Mouse (Mus musculus): ENCODE data around the gene Alpk3. TPM values are rescaled to one million over a fixed set of nuclear protein-coding genes. Genes with fewer than 3 reads are reported as not detected.
A peak's percentile ranks its signal among the peaks of the same experiment; 100 is the strongest.

Gene Alpk3
- total and polyA plus RNA-seq, 3 experiments, result under 0.01 to 0.03 TPM; not detected in 1

GRCm38 (mm10) chr7:81124773-81125172 is 67.4 kb downstream of the Alpk3 start:
- Histone ChIP-seq H3K79me2 (ENCODE audit: control insufficient read depth, insufficient read depth, low read length, poor library complexity) (no peaks in the 10 kb centered on the region), H3K9me3 (replicated peaks; ENCODE audit: insufficient read depth, low read length) (no peaks in the 10 kb centered on the region), H3K27me3 (ENCODE audit: control insufficient read depth in 1 of 2, insufficient read depth in 2 of 2, low read length in 2 of 2) (peaks cover 0 to 4% of the 10 kb centered on the region in 2 experiments; a peak in 3 of 4 replicates), H3K4me3 (ENCODE audit: control insufficient read depth in 1 of 2, insufficient read depth in 1 of 2, low read depth in 2 of 2, low read length in 2 of 2) (no peak overlapping the region), H3K27ac (ENCODE audit: control insufficient read depth, low read depth, low read length) (no peak overlapping the region), H3K36me3 (ENCODE audit: control insufficient read depth in 1 of 2, insufficient read depth in 2 of 2, low read length in 2 of 2) (no peaks in the 10 kb centered on the region; a peak in 1 of 4 replicates), H3K9ac (ENCODE audit: control insufficient read depth, low read depth, low read length, poor library complexity, severe bottlenecking) (no peak overlapping the region), H3K4me1 (ENCODE audit: control insufficient read depth in 1 of 2, insufficient read depth in 2 of 2, low read length in 2 of 2) (peaks cover 0 to 11% of the 10 kb centered on the region in 2 experiments; a peak in 1 of 4 replicates)
- TF ChIP-seq POLR2AphosphoS2 (IDR thresholded peaks at IDR 0.05; ENCODE audit: low read length), result no peak
- no peak for TF ChIP-seq CHD2 (IDR thresholded peaks at IDR 0.05; ENCODE audit: low read length)
- 0 out of 2 replicates have a peak, but pooled peaks have one; percentile 21 for TF ChIP-seq GATA1 (IDR thresholded peaks at IDR 0.05; ENCODE audit: low read depth, low read length)
- DNase-seq (ENCODE audit: low read depth, low spot score), result no peak

- H3K36me3 ChIP-seq (ENCODE audit: control insufficient read depth in 1 of 2, insufficient read depth in 2 of 2, low read length in 2 of 2), result no peaks in the 10 kb centered on the region; a peak in 1 of 4 replicates
- no peaks in the 10 kb centered on the region for H3K79me2 ChIP-seq (ENCODE audit: control insufficient read depth, insufficient read depth, low read length, poor library complexity)
- no peak for TF ChIP-seq SMC3 (IDR thresholded peaks at IDR 0.05; ENCODE audit: low read depth, low read length)
- TF ChIP-seq ETS1 (IDR thresholded peaks at IDR 0.05; ENCODE audit: low read depth, low read length), result no peak
- no peak for TF ChIP-seq BHLHE40 (IDR thresholded peaks at IDR 0.05; ENCODE audit: borderline replicate concordance, low read depth, low read length)
- no peak for TF ChIP-seq ZNF384 (IDR thresholded peaks at IDR 0.05; ENCODE audit: low read depth, low read length)
- no peak for TF ChIP-seq UBTF (IDR thresholded peaks at IDR 0.05; ENCODE audit: borderline replicate concordance, insufficient read depth, low read depth, low read length)
- TF ChIP-seq RAD21 (IDR thresholded peaks at IDR 0.05; ENCODE audit: low read depth, low read length), result no peak
- no peak for TF ChIP-seq MYB (IDR thresholded peaks at IDR 0.05; ENCODE audit: low read depth, low read length)
- no peak for TF ChIP-seq POLR2AphosphoS5 (IDR thresholded peaks at IDR 0.05; ENCODE audit: borderline replicate concordance, low read depth, low read length)
- TF ChIP-seq EP300 (IDR thresholded peaks at IDR 0.05; ENCODE audit: low read depth in 1 of 2, low read length in 2 of 2), result no peak
- no peak for TF ChIP-seq NELFE (IDR thresholded peaks at IDR 0.05; ENCODE audit: low read depth, low read length)
- no peak for TF ChIP-seq HCFC1 (IDR thresholded peaks at IDR 0.05; ENCODE audit: low read depth, low read length)
- no peak for TF ChIP-seq TCF12 (IDR thresholded peaks at IDR 0.05; ENCODE audit: low read depth, low read length)
- no peak for TF ChIP-seq NRF1 (IDR thresholded peaks at IDR 0.05; ENCODE audit: insufficient read depth, low read depth, low read length, poor library complexity, severe bottlenecking)
- TF ChIP-seq ZC3H11A (IDR thresholded peaks at IDR 0.05; ENCODE audit: low read depth, low read length), result no peak
- TF ChIP-seq MAZ (IDR thresholded peaks at IDR 0.05; ENCODE audit: low read depth, low read length), result no peak
- no peak for TF ChIP-seq JUND (IDR thresholded peaks at IDR 0.05; ENCODE audit: low read depth, low read length)
- TF ChIP-seq TBP (IDR thresholded peaks at IDR 0.05; ENCODE audit: low read depth, low read length), result no peak
- no peak for TF ChIP-seq CHD2 (IDR thresholded peaks at IDR 0.05; ENCODE audit: low read length)
- TF ChIP-seq E2F4 (IDR thresholded peaks at IDR 0.05; ENCODE audit: borderline replicate concordance, low read depth, low read length), result no peak
- TF ChIP-seq ELF1 (IDR thresholded peaks at IDR 0.05; ENCODE audit: low read depth, low read length), result no peak
- H3K9me3 ChIP-seq (replicated peaks; ENCODE audit: insufficient read depth, low read length), result no peaks in the 10 kb centered on the region
- H3K4me3 ChIP-seq (ENCODE audit: control insufficient read depth in 1 of 2, insufficient read depth in 1 of 2, low read depth in 2 of 2, low read length in 2 of 2), result no peak overlapping the region
- no peak for DNase-seq (ENCODE audit: low read depth, low spot score)
- no peak overlapping the region for H3K27ac ChIP-seq (ENCODE audit: control insufficient read depth, low read depth, low read length)
- peaks cover 0 to 4% of the 10 kb centered on the region in 2 experiments; a peak in 3 of 4 replicates for H3K27me3 ChIP-seq (ENCODE audit: control insufficient read depth in 1 of 2, insufficient read depth in 2 of 2, low read length in 2 of 2)
- H3K9ac ChIP-seq (ENCODE audit: control insufficient read depth, low read depth, low read length, poor library complexity, severe bottlenecking), result no peak overlapping the region
- H3K4me1 ChIP-seq (ENCODE audit: control insufficient read depth in 1 of 2, insufficient read depth in 2 of 2, low read length in 2 of 2), result peaks cover 0 to 11% of the 10 kb centered on the region in 2 experiments; a peak in 1 of 4 replicates
These were observed 68.1 kb downstream of the Alpk3 start for GRCm38 (mm10) chr7:81125215-81126175.

All from MEL (cell line).